Mouse (Mus musculus) megakaryocyte, embryonic 14.5 days (primary cell): ENCODE measurements around the gene Mfsd7a.

ENCODE experiments used
- FLI1 ChIP-seq: IDR thresholded peaks from 2 replicates; pipeline ENCODE4 v1.6.1; 2012; ENCODE audit warnings: low read length, inconsistent platforms, mixed read lengths
- GATA1 ChIP-seq: IDR thresholded peaks from 3 replicates; pipeline ENCODE4 v1.6.1; 2012; ENCODE audit warnings: mixed read lengths, low read length, inconsistent platforms, borderline replicate concordance

DNA sequence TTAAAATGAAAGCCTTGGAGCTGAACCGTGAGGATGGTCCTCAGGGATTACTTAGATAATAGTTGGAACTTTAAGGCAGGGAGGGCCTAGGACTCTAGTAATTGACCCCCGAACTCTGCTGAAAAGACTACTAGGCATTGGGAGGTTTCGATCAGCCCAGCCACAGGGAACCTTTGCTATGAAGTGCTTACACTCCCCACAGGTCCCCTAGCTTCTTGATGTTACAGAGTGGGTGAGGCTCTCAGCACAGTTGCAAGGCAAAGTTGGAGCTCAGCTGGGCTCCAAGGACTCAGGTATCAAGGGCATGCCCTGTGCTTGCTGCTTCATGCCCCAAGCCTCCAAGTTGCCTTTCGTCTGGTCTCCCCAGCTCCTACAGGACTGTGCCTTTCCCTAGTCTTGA, 13.8 kb upstream of the Mfsd7a start:
- TF ChIP-seq GATA1 = no peak
- TF ChIP-seq FLI1 = no peak
